Mouse (Mus musculus) ES-E14 (cell line): Measurements from ENCODE around the gene Isoc2b.

ENCODE experiments used
- MAFK ChIP-seq: IDR thresholded peaks from 2 replicates; pipeline ENCODE4 v1.6.1; 2014; ENCODE audit warnings: mild to moderate bottlenecking, low read depth, low read length, inconsistent platforms; ENCODE audit not compliant: insufficient read depth
- ZC3H11A ChIP-seq: IDR thresholded peaks from 2 replicates; pipeline ENCODE4 v1.6.1; 2012; ENCODE audit warnings: low read depth, mild to moderate bottlenecking, inconsistent platforms, low read length, borderline replicate concordance
- ZNF384 ChIP-seq: IDR thresholded peaks from 2 replicates; pipeline ENCODE4 v1.6.1; 2012; ENCODE audit warnings: low read depth, low read length, inconsistent platforms

- TF ChIP-seq ZC3H11A (no peak), MAFK (no peak), ZNF384 (no peak)
Measured at GRCm38 (mm10) chr7:4911561-4911960, 41.5 kb upstream of the Isoc2b start.
